Mouse (Mus musculus) ES-E14 (cell line): ENCODE data around the gene Slc6a9.
A peak's percentile ranks its signal among the peaks of the same experiment; 100 is the strongest.

Experiments used
- HCFC1 ChIP-seq: IDR thresholded peaks from 2 replicates; pipeline ENCODE4 v1.6.1; 2012; ENCODE audit warnings: low read length, inconsistent platforms, borderline replicate concordance; ENCODE audit not compliant: insufficient read depth
- MAFK ChIP-seq: IDR thresholded peaks from 2 replicates; pipeline ENCODE4 v1.6.1; 2014; ENCODE audit warnings: mild to moderate bottlenecking, low read depth, low read length, inconsistent platforms; ENCODE audit not compliant: insufficient read depth
- ZNF384 ChIP-seq: IDR thresholded peaks from 2 replicates; pipeline ENCODE4 v1.6.1; 2012; ENCODE audit warnings: low read depth, low read length, inconsistent platforms

DNA sequence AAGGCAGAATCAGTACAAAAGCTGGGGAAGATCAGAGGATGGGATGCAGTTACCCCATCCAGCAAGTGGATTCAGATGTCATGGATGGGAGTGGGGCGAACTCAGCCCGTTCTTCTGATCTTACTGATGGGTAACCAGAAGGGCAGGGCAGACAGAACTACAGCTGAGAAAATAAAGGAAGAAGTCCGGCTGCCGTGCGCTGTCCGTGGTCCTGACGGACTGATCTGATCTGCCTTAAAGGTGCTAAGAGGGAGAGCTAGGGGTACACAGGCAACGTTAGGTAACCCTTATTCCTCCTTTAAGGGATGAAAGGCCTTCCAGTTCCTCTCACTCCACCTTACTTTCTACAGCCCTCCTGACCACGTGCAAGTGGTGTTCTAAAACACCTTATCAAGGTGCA lies 59.1 kb downstream of the Slc6a9 start:
- TF ChIP-seq ZNF384 (no peak), HCFC1 (0 out of 2 replicates have a peak, but pooled peaks have one; percentile 34), MAFK (no peak)
